Mouse (Mus musculus) thymus, adult 2 months (tissue): ENCODE measurements around the gene Hdac4. TPM values are rescaled to one million over a fixed set of nuclear protein-coding genes. Genes with fewer than 3 reads are reported as not detected.

Experiments
- DNase-seq: peaks from one replicate; pipeline ENCODE4 v3.0.0; 2021
- H3K27ac ChIP-seq: fragments of 200-500 bp; 2 replicates; pipeline ENCODE4 v1.5.1; 2012; ENCODE audit warnings: low read length, control low read depth; ENCODE audit not compliant: control insufficient read depth, insufficient read depth
- H3K27me3 ChIP-seq: fragments of 200-500 bp; 2 replicates; pipeline ENCODE4 v1.6.1; 2012; ENCODE audit warnings: mild to moderate bottlenecking, low read length, moderate library complexity, mixed read lengths; ENCODE audit not compliant: control insufficient read depth, insufficient read depth
- H3K36me3 ChIP-seq: fragments of 200-500 bp; 2 replicates; pipeline ENCODE4 v1.6.1; 2012; ENCODE audit warnings: mild to moderate bottlenecking, low read length, moderate library complexity; ENCODE audit not compliant: control insufficient read depth, insufficient read depth
- H3K4me1 ChIP-seq: fragments of 200-500 bp; replicated peaks from 2 replicates; pipeline ENCODE4 v1.6.1; 2012; ENCODE audit warnings: low read length; ENCODE audit not compliant: control insufficient read depth, insufficient read depth
- H3K4me3 ChIP-seq: fragments of 200-500 bp; 2 replicates; pipeline ENCODE4 v1.5.1; 2012; ENCODE audit warnings: mild to moderate bottlenecking, low read length, control low read depth, moderate library complexity; ENCODE audit not compliant: control insufficient read depth, insufficient read depth
- CTCF ChIP-seq: fragments of 200-500 bp; IDR thresholded peaks from 2 replicates; pipeline ENCODE4 v1.5.1; 2012; ENCODE audit warnings: mild to moderate bottlenecking, control low read depth, low read length, moderate library complexity, borderline replicate concordance; ENCODE audit not compliant: control insufficient read depth, poor library complexity, insufficient read depth; ENCODE audit errors: extremely low read depth
- POLR2A ChIP-seq: fragments of 200-500 bp; IDR thresholded peaks from 2 replicates; pipeline ENCODE4 v1.6.1; 2012; ENCODE audit warnings: mild to moderate bottlenecking, low read length, control low read depth, moderate library complexity; ENCODE audit not compliant: control insufficient read depth, poor library complexity, insufficient read depth; ENCODE audit errors: extremely low read depth
- WGBS: fragments of 180-500 bp; shearing (Covaris S2); methylation state at CpG from one replicate; pipeline ENCODE4 v1.1.7; 2018; 5-methylcytosine and 5-hydroxymethylcytosine counted together
- polyA plus RNA-seq: library from polyadenylated mRNA; depleted of rRNA; stranded (reverse); fragments of >200 nt; gene quantifications from 2 replicates; pipeline ENCODE4 v1.2.3, GENCODE M21; 2012

The Hdac4 gene
- polyA plus RNA-seq, 1 experiment = 33.2 TPM

DNA sequence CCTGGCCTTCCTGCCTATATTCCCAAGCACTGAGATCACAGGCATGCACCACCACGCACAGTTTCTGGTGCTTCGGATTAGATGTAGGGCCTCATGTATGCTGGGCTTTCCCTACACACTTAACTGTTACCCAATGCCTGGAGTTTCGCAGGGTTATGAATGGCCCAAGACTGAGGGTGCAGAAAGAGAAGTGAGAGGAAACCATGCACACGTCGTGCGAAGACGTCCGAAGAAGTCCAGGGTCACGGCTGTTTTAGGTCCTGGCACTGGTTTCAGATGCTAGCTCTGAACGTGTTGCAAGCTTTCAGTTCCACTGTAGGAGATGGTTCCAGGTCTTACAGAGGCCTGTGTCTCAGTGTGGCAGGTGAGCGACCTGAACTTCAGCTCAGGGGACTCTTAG is 21.2 kb upstream of the Hdac4 start:
- Histone ChIP-seq H3K36me3 (no peaks in the 10 kb centered on the region), H3K27ac (no peak overlapping the region), H3K4me3 (no peak overlapping the region), H3K4me1 (no peaks in the 10 kb centered on the region), H3K27me3 (no peaks in the 10 kb centered on the region)
- WGBS = 71% methylated on average over 11 of the region's 11 CpGs
- no peak for DNase-seq
- TF ChIP-seq POLR2A (no peak), CTCF (no peak)

DNA sequence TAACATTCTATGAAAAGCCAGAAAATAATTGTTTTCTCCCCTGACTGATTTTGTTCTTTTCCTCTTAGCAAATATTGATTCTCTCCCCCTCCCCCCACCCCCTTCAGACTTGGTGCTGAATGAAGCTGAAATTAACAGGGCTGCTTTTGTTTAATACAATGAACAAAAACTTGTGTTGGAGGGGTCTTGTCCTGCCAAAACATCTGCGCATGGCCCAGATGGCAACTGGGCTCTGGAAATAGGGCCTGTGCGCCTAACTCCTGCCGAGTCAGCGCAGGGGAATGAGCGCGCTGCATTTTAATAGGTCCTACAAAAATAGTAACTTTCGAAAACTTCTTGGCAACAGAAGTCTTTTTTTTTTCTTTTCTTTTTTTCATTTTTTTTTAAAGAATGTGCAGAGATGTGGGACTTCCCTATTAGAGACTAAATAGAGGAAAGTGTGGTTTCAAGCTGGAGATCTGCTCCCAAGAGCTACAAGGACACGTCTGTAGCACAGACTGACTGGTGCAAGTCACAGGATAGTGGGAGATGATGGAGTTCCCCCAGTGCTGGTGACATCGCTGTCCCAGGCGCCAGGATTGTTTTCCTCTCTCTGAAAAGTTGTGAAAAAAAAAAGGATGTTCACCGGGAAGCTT is 20.6 kb upstream of the Hdac4 start:
- TF ChIP-seq CTCF (no peak), POLR2A (no peak)
- no peaks in the 10 kb centered on the region for H3K4me1 ChIP-seq
- 50% methylated on average over 11 of the region's 11 CpGs for WGBS
- H3K4me3 ChIP-seq = no peak overlapping the region
- no peak overlapping the region for H3K27ac ChIP-seq
- DNase-seq = no peak
- H3K36me3 ChIP-seq = no peaks in the 10 kb centered on the region
- no peaks in the 10 kb centered on the region for H3K27me3 ChIP-seq

DNA sequence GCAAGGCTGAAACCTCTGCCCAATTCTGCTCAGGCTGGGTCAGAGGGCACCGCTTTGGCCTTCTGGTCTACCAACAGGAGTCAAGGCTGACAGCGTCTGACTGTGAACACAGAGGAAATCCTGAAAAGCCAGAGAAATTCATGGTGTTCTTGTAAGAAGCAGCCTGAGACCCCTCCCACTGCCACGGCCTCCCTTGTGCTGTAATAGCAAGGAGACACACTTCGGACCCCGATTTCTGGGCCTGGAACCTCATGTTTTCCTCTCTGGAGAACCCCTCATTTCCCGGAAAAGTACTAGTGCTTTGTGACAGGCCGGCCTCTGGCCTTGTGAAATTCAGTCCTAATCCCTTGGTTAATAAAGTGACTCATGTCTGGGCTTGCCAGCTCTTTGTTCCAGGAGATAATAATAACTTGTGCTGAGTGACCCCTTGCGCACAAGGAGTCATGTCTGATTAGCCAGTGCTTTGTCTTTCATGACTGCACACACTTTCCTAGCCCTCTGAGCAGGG is 19.7 kb upstream of the Hdac4 start:
- Histone ChIP-seq H3K4me1 (no peaks in the 10 kb centered on the region), H3K36me3 (no peaks in the 10 kb centered on the region), H3K27me3 (no peaks in the 10 kb centered on the region), H3K27ac (no peak overlapping the region), H3K4me3 (no peak overlapping the region)
- TF ChIP-seq POLR2A (no peak), CTCF (no peak)
- 95% methylated on average over 8 of the region's 8 CpGs for WGBS
- DNase-seq = no peak

DNA sequence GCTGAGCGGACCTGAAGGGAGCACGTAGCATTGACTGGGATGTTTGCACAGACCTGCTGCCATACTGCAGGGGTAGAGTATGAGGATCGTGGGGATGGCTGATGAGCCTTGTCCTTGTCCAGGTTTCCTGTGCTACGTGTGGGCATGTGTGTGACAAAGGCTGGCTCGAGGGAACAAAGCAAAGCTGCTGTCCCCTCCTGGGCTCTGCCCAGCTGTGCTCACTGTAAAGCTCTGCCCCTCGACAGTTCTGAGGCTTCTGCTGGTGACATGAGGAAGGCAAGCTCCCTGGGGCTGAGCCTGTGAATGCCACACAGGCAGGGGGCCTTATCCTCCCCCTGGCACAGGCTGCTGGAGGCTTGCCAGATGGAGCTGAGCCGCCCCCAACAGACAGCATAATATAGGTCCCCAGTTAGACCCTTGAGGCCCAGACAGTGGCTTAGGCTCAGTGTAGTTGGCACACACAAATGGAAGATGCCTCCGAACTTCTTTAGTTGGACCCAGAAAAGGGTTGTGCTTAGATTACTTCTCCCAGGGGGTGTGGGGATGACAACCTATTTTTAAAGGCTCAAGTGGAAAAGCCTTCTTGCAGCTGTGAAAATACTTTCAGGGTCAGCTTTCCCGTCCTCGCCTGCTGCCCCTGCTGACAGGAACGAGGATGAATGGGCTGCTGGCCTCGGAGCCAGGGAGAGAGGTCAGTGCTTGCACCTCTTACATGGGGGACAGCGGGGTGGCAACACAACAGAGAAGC is 16.7 kb upstream of the Hdac4 start:
- Histone ChIP-seq H3K36me3 (no peaks in the 10 kb centered on the region), H3K27ac (no peak overlapping the region), H3K4me1 (no peaks in the 10 kb centered on the region), H3K4me3 (no peak overlapping the region), H3K27me3 (no peaks in the 10 kb centered on the region)
- DNase-seq = no peak
- WGBS = 84% methylated on average over 13 of the region's 13 CpGs
- no peak for TF ChIP-seq CTCF

DNA sequence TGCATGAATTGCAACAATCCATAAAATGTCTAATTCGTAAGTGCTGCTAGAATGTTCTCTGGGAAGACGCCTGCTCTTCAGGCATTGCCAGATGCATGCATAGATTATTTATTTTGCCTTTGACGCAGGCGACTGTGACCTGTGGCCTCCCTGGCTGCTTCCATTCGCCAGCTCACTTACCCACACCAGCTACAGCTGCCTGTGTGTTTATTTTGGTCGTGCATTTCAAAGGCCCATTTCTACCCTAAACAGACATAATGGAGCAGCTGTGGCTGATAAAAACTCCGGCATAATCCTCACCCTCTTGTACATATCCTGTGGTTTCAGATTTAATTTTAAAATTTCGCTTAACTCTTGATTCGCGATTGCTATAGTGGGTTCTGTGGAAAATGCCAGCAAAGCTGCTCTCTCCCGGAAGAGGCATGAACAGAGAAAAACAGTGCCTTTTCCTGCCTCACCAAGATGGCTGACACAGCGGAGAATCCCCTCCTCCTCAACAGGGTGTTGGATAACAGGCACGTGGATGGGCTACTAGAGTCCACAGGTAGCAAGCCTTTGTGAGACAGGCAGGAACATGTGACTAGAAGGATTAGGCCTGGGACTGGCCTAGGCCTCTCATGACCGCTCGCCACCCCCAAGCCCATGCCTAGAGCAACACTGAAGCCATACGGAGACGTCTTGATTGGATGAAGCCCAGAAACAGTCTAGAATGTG is 7.3 kb upstream of the Hdac4 start:
- WGBS = 69% methylated on average over 17 of the region's 17 CpGs
- Histone ChIP-seq H3K4me3 (no peak overlapping the region), H3K4me1 (peaks cover 10% of the 10 kb centered on the region), H3K36me3 (no peaks in the 10 kb centered on the region), H3K27ac (no peak overlapping the region), H3K27me3 (no peaks in the 10 kb centered on the region)
- TF ChIP-seq CTCF (no peak), POLR2A (no peak)
- DNase-seq = no peak

DNA sequence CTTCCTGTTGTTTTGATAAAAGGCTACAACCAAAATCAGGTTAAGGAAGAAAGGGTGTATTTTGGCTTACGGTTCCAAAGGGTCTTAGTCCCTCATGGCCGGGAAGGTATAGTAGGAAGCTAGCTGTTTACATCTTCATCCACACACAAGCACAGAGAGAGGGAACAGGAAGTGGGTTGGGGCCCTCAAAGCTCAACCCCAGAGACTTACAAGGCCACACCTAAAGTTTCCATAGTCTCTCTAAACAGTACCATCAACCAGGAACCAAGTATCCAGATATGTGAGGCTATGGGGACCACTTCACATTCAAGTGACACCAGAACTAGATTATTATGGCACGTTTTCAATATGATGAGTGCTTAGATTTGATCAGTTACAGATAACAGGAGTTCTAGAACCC is 5.0 kb downstream of the Hdac4 start:
- TF ChIP-seq POLR2A (no peak), CTCF (no peak)
- no peak overlapping the region for H3K4me3 ChIP-seq
- no peak for DNase-seq
- no peaks in the 10 kb centered on the region for H3K36me3 ChIP-seq
- no peak overlapping the region for H3K27ac ChIP-seq
- H3K4me1 ChIP-seq = no peaks in the 10 kb centered on the region
- no peaks in the 10 kb centered on the region for H3K27me3 ChIP-seq
- 83% methylated on average over 3 of the region's 3 CpGs for WGBS

DNA sequence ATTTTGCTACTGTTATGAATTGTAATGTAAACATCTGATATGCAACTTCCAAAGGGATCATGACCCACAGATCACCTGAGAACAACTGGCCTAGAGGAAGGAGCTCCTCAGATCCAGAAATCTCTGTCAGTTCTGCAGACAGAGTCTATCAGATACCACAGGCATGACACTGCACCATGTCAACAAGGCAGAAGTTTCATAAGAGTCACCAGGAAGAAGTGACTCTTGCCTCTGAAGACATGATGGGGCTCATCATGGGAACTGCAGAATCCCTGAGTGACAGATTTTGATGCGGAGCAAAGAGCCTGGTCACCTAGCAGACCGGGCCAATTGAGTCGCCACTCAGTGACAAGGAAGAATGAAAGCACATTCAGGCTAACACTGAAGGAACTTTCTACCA is 8.4 kb downstream of the Hdac4 start:
- Histone ChIP-seq H3K4me1 (peaks cover 5% of the 10 kb centered on the region), H3K36me3 (no peaks in the 10 kb centered on the region), H3K27me3 (no peaks in the 10 kb centered on the region), H3K4me3 (no peak overlapping the region), H3K27ac (no peak overlapping the region)
- WGBS = 93% methylated on average over 3 of the region's 3 CpGs
- DNase-seq = no peak
- no peak for TF ChIP-seq POLR2A
- TF ChIP-seq CTCF = no peak
